Mouse (Mus musculus) inflammation-experienced regulatory T-cells, adult 6 months (primary cell): Measurements from ENCODE around the gene Twnk. TPM values are rescaled to one million over a fixed set of nuclear protein-coding genes. Genes with fewer than 3 reads are reported as not detected.

Source experiments
- ATAC-seq: one replicate; pipeline ENCODE4 v1.8.0; 2017
- polyA plus RNA-seq, 3 experiments: library from polyadenylated mRNA; unstranded; fragments of 100-300 nt; shearing (Covaris generic); gene quantifications; one replicate each; pipeline ENCODE4 v1.2.1; 2017

Twnk gene
- polyA plus RNA-seq, 3 experiments from 2014 or later = 4.7 to 10.7 (median 9.8) TPM

DNA sequence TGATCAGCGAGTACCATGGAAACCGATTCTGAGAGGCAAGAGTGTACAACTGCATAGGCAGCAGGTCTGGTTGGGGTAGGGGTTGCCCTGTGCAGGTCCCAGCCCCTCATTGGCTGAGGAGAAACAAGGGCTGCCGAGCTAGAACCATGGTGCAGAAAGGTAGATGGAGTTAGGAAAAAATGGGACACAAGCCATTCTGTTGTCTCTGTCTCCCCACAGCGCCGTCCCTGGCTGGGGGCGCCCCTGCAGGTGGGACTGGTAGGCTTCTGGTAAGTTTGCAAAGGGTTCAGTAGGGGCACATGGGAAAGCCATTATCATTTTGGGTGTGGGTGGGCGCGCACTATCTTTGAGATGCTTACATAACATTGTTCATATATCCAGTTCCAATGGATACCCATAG is 48.0 kb downstream of the Twnk start:
- no peak for ATAC-seq

- no peak for ATAC-seq
Observed at GRCm38 (mm10) chr19:45054892-45055690, 49.6 kb downstream of the Twnk start.

- ATAC-seq = peak; percentile 16
Observed at GRCm38 (mm10) chr19:45056364-45056763, 50.9 kb downstream of the Twnk start.

DNA sequence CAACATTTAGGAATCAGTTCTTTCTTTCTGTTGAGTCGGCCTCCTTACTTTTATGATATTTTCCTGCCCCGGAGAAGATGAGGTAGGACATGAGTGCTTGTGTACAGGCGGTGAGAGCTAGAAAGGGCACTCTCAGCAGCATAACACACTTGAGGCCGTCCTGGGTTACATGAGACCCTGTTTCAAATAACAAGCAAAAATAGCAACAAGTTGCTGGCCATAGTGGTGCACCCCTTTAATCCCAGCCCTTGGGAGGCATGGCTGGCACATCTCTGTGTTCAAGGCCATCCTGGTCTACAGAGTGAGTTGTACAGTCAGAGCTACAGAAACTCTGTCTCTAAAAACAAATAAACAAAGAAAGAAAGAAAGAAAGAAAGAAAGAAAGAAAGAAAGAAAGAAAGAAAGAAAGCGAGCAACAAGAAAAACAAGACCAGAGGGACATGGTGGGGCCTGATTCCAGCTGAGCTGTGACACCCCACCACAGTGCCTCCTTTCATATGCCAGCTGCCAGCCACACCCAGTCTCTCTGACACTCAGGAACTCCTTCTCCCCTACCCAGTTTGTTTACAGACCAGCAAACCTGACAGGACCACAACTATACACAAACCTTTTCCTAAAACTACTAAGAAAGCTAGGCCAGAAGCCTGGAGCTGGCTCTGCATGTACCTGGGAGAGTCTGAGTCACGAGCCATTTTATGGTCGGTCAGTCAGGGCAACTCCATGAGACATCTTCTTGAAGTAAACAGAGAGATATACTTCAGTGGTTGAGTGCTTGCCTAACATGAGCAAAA is 51.6 kb downstream of the Twnk start:
- no peak for ATAC-seq

DNA sequence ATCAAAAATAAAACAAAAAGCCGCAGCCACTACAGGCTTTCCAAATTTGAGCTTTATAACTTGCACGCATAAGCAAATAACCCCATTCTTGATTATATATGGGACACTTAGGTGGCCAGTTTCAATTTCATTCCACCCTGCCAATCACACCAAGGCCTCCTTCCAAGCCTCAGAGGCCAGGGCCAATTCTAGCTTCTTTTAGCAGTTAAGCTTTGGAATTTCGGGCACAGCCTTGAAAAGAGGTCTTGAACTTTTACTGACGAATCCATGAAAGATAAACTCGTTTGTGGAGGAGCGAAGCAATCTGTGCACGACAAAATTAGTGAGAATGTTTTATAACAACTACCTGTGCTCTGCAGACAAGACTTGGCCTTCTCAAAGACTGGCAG is 52.3 kb downstream of the Twnk start:
- ATAC-seq = no peak

- ATAC-seq = peak; percentile 94
Observed at GRCm38 (mm10) chr19:45058113-45058839, 52.8 kb downstream of the Twnk start.

GRCm38 (mm10) chr19:45058841-45059240 is 53.4 kb downstream of the Twnk start:
- no peak for ATAC-seq

Other genes with a start within 250 kb of the Twnk start
- not detected for gene Pax2, start 249.6 kb upstream of the Twnk start, polyA plus RNA-seq
- 10 to 100 TPM; 24.9 to 27.0 (median 25.0) TPM for gene Slf2, start 74.5 kb upstream of the Twnk start, polyA plus RNA-seq
- under 1 TPM in 1 of 3 experiments, not detected in 2; 0.08 TPM for gene Sema4g, start 16.6 kb upstream of the Twnk start, polyA plus RNA-seq
- gene Mrpl43, start 779 bp downstream of the Twnk start, polyA plus RNA-seq = 10 to 100 TPM; 51.6 to 65.3 (median 55.9) TPM
- gene Lzts2, start 8.8 kb downstream of the Twnk start, polyA plus RNA-seq = 1 to 10 TPM in 1 of 3 experiments, under 1 TPM in 1, not detected in 1; 0.99 to 1.1 TPM
- gene Pdzd7, start 40.1 kb downstream of the Twnk start, polyA plus RNA-seq = not detected
- gene Sfxn3, start 41.8 kb downstream of the Twnk start, polyA plus RNA-seq = 10 to 100 TPM; 61.5 to 97.7 (median 97.5) TPM
- 1 to 10 TPM in 1 of 3 experiments, under 1 TPM in 2; 0.21 to 1.0 (median 0.56) TPM for gene Kazald1, start 69.6 kb downstream of the Twnk start, polyA plus RNA-seq
- not detected for gene Tlx1, start 145.0 kb downstream of the Twnk start, polyA plus RNA-seq
- gene Lbx1, start 230.1 kb downstream of the Twnk start, polyA plus RNA-seq = not detected